Mouse (Mus musculus): Measurements from ENCODE around the gene Fam83e. TPM values are rescaled to one million over a fixed set of nuclear protein-coding genes. Genes with fewer than 3 reads are reported as not detected.

Gene Fam83e
- total and polyA plus RNA-seq, 2 experiments from 2014 or later: 0.16 TPM; not detected in 1

DNA sequence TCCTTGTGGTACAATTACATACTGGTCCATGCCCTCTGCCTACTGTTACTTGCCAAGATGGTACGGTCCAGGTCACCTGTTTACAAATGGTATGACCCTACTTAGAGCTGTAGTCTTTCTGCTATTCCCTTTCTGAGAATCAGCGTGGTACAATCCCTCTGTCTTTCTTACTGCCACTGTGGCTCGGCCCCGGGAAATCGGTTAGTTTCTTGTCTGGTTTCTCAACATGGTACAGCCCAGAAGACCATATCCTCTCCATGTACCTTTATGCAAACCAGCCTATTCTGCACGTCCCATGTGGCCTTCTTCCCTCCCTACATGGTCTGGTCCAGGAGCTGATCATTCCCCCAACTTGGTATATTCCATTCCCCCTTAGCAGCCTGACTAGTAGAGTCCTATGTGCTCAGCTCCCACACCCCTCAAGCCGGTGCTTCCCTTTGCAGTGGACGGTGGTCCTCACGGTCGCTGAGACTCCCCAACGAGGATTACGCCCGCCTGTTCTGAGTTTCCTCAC is 16.9 kb upstream of the Fam83e start:
- ATAC-seq (ENCODE audit: low FRiP score): peak; percentile 73
- H3K4me1 ChIP-seq (ENCODE audit: insufficient read depth, low read length): peaks cover 25% of the 10 kb centered on the region
- no peaks in the 10 kb centered on the region for H3K36me3 ChIP-seq (ENCODE audit: insufficient read depth, low read length)
- no peak for TF ChIP-seq CTCF (IDR thresholded peaks at IDR 0.05)
- H3K9me3 ChIP-seq (ENCODE audit: low read length): no peaks in the 10 kb centered on the region
- H3K4me2 ChIP-seq (ENCODE audit: low read depth, low read length, poor library complexity, severe bottlenecking): peak overlapping the region; percentile 81
- H3K27me3 ChIP-seq (ENCODE audit: insufficient read depth, low read length): no peaks in the 10 kb centered on the region
- peak; percentile 95 for DNase-seq (ENCODE audit: low spot score)
- under 1% methylated on average over 13 of the region's 13 CpGs for WGBS
- H3K27ac ChIP-seq (ENCODE audit: low read depth, low read length): peak overlapping the region; percentile 91
- H3K9ac ChIP-seq (replicated peaks; ENCODE audit: low read length, poor library complexity, severe bottlenecking): peak overlapping the region; percentile 66
- peak overlapping the region; percentile 61 for H3K4me3 ChIP-seq (ENCODE audit: low read depth, low read length)

DNA sequence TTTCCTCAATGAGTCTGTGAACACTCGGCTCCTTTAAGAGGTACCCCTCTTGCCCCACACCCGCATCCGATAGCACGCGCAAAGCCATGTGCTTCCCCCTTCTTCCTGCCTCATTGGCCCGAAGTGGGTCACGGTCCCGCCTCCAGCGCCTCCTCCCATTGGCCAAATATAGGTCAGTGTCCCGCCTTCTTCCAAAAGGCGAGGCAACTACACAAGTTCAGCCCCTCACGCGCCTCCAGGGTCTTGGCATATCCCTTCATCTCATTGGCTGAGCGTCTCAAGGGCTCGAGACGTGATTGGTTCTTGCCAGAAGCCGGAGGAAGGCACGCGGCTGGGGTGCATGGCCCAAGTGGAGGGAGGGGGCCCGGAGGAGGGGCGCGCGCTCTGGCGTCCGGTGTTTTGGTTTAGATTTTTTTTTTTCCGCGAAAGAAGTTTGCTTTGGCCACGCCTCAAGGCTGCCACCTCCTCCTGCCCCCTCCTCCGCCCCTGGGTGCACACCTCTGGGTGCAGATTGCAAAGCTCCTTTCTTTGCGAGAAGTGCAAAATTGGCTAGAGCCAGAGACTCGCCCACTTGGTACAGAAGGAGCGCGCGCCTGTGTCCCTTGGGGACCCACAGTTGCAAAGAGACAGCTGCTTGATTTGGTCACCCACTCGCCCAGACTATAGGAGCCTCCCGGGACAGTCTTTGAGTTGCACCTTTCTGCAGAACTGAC is 16.1 kb upstream of the Fam83e start, which contains the start of gene Dbp:
TSS of gene Dbp (plus strand) at position 359 of the 713 bp plus-strand sequence.
- peak; percentile 100 for DNase-seq (ENCODE audit: low spot score)
- Histone ChIP-seq H3K4me3 (ENCODE audit: low read depth, low read length) (peak within 1 kb of the TSS; percentile 61), H3K4me2 (ENCODE audit: low read depth, low read length, poor library complexity, severe bottlenecking) (peak within 1 kb of the TSS; percentile 81), H3K9ac (replicated peaks; ENCODE audit: low read length, poor library complexity, severe bottlenecking) (peak within 1 kb of the TSS; percentile 71), H3K36me3 (ENCODE audit: insufficient read depth, low read length) (no peaks in the 10 kb centered on the region), H3K27ac (ENCODE audit: low read depth, low read length) (peak within 1 kb of the TSS; percentile 91), H3K4me1 (ENCODE audit: insufficient read depth, low read length) (peaks cover 32% of the 10 kb centered on the region), H3K9me3 (ENCODE audit: low read length) (no peaks in the 10 kb centered on the region), H3K27me3 (ENCODE audit: insufficient read depth, low read length) (no peaks in the 10 kb centered on the region)
- WGBS: under 1% methylated on average over 36 of the region's 36 CpGs
- peak; percentile 80 for ATAC-seq (ENCODE audit: low FRiP score)
- TF ChIP-seq CTCF (IDR thresholded peaks at IDR 0.05): no peak

- peak overlapping the region; percentile 91 for H3K27ac ChIP-seq (ENCODE audit: low read depth, low read length)
- peak overlapping the region; percentile 81 for H3K4me2 ChIP-seq (ENCODE audit: low read depth, low read length, poor library complexity, severe bottlenecking)
- no peak for ATAC-seq (ENCODE audit: low FRiP score)
- H3K27me3 ChIP-seq (ENCODE audit: insufficient read depth, low read length): no peaks in the 10 kb centered on the region
- H3K4me3 ChIP-seq (ENCODE audit: low read depth, low read length): peak overlapping the region; percentile 61
- H3K36me3 ChIP-seq (ENCODE audit: insufficient read depth, low read length): peaks cover 2% of the 10 kb centered on the region
- H3K9ac ChIP-seq (replicated peaks; ENCODE audit: low read length, poor library complexity, severe bottlenecking): peak overlapping the region; percentile 71
- DNase-seq (ENCODE audit: low spot score): no peak
- no peak for TF ChIP-seq CTCF (IDR thresholded peaks at IDR 0.05)
- under 1% methylated on average over 21 of the region's 21 CpGs for WGBS
- peaks cover 33% of the 10 kb centered on the region for H3K4me1 ChIP-seq (ENCODE audit: insufficient read depth, low read length)
- no peaks in the 10 kb centered on the region for H3K9me3 ChIP-seq (ENCODE audit: low read length)
Measured at GRCm38 (mm10) chr7:45705443-45705864, 15.6 kb upstream of the Fam83e start.

- H3K4me3 ChIP-seq (ENCODE audit: low read depth, low read length): peak overlapping the region; percentile 61
- ATAC-seq (ENCODE audit: low FRiP score): no peak
- H3K4me1 ChIP-seq (ENCODE audit: insufficient read depth, low read length): peaks cover 33% of the 10 kb centered on the region
- 1% methylated on average over 7 of the region's 7 CpGs for WGBS
- peak overlapping the region; percentile 81 for H3K4me2 ChIP-seq (ENCODE audit: low read depth, low read length, poor library complexity, severe bottlenecking)
- no peak for TF ChIP-seq CTCF (IDR thresholded peaks at IDR 0.05)
- H3K27me3 ChIP-seq (ENCODE audit: insufficient read depth, low read length): no peaks in the 10 kb centered on the region
- H3K9me3 ChIP-seq (ENCODE audit: low read length): no peaks in the 10 kb centered on the region
- no peak for DNase-seq (ENCODE audit: low spot score)
- peak overlapping the region; percentile 71 for H3K9ac ChIP-seq (replicated peaks; ENCODE audit: low read length, poor library complexity, severe bottlenecking)
- peak overlapping the region; percentile 91; the same call in 1 of the 2 replicates for H3K27ac ChIP-seq (ENCODE audit: low read depth, low read length)
- H3K36me3 ChIP-seq (ENCODE audit: insufficient read depth, low read length): peaks cover 7% of the 10 kb centered on the region
Measured at GRCm38 (mm10) chr7:45705873-45706281, 15.1 kb upstream of the Fam83e start.

DNA sequence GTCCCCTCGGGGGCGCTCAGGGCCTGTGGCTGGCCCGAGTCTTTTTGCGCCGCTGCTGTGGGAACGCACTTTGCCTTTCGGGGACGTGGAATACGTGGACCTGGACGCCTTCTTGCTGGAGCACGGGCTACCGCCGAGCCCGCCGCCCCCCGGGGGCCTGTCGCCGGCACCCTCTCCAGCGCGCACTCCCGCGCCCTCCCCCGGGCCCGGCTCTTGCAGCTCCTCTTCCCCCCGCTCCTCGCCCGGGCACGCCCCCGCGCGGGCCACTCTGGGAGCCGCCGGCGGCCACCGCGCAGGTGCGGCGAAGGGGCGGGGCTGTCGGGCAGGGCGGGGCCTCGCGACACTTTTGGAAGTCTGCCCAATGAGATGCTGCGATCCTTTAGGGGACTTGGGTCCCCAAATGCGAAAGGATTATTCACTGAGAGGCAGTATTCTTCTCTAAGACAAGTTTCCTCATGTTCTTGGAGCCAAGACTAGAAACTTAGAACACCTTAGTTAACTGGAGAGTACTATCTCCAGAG is 14.2 kb upstream of the Fam83e start:
- no peaks in the 10 kb centered on the region for H3K9me3 ChIP-seq (ENCODE audit: low read length)
- peak overlapping the region; percentile 81 for H3K4me2 ChIP-seq (ENCODE audit: low read depth, low read length, poor library complexity, severe bottlenecking)
- peak overlapping the region; percentile 65 for H3K27ac ChIP-seq (ENCODE audit: low read depth, low read length)
- peaks cover 30% of the 10 kb centered on the region for H3K4me1 ChIP-seq (ENCODE audit: insufficient read depth, low read length)
- H3K27me3 ChIP-seq (ENCODE audit: insufficient read depth, low read length): no peaks in the 10 kb centered on the region
- peak overlapping the region; percentile 61 for H3K4me3 ChIP-seq (ENCODE audit: low read depth, low read length)
- no peak for ATAC-seq (ENCODE audit: low FRiP score)
- WGBS: 2% methylated on average over 19 of the region's 45 CpGs
- peaks cover 16% of the 10 kb centered on the region for H3K36me3 ChIP-seq (ENCODE audit: insufficient read depth, low read length)
- TF ChIP-seq CTCF (IDR thresholded peaks at IDR 0.05): no peak; the same call in 1 of the 2 replicates
- peak; percentile 83 for DNase-seq (ENCODE audit: low spot score)
- H3K9ac ChIP-seq (replicated peaks; ENCODE audit: low read length, poor library complexity, severe bottlenecking): peak overlapping the region; percentile 71
